Comparison of ENCODE assay signal across 24 mouse cellular contexts in genomic region chr12:54442408-54442807, GRCm38 (mm10).
"Had no signal": no experiment of that assay in that cellular context is flagged by ENCODE, and none has a peak within 500 bp of the region (broad histone marks: within the 10 kb centered on the region; RNA-seq: fewer than 3 reads in every experiment).

No protein-coding gene starts in this region.

- H3K4me1 ChIP-seq: hindbrain, embryonic 15.5 days had no signal

- ATAC-seq: hindbrain, postnatal 0 days had no signal

- H3K27ac ChIP-seq: gastrocnemius, adult 2 months; heart, adult 2 months; hindbrain, embryonic 10.5 days; hindbrain, embryonic 12.5 days; hindbrain, embryonic 15.5 days; hindbrain, postnatal 0 days; kidney, postnatal 0 days; layer of hippocampus, adult 2 months; left cerebral cortex, adult 2 months; liver, embryonic 14.5 days had no signal

- H3K27me3 ChIP-seq: hindbrain, embryonic 12.5 days; hindbrain, embryonic 15.5 days had no signal

- H3K36me3 ChIP-seq: hindbrain, embryonic 10.5 days; hindbrain, embryonic 12.5 days; hindbrain, embryonic 15.5 days; kidney, embryonic 15.5 days had no signal

- H3K4me3 ChIP-seq: gastrocnemius, adult 2 months; heart, adult 2 months; hindbrain, embryonic 10.5 days; hindbrain, embryonic 12.5 days; hindbrain, embryonic 15.5 days; kidney, embryonic 15.5 days; layer of hippocampus, adult 2 months; left cerebral cortex, adult 2 months had no signal

- H3K4me2 ChIP-seq: heart, embryonic 11.5 days; hindbrain, embryonic 12.5 days; hindbrain, embryonic 15.5 days; kidney, embryonic 15.5 days; liver, embryonic 11.5 days had no signal

- H3K9ac ChIP-seq: hindbrain, embryonic 12.5 days; hindbrain, embryonic 15.5 days; kidney, embryonic 15.5 days; liver, embryonic 14.5 days had no signal

- DNase-seq: gastrocnemius, adult 2 months; gastrocnemius, postnatal 10 days; gastrocnemius, postnatal 25 days; heart, adult 2 months; heart, postnatal 10 days; heart, postnatal 4 days; kidney, adult 11 months; kidney, adult 2 months; kidney, adult 9 months; kidney, postnatal 14 days; kidney, postnatal 36 days; liver; lung, adult 18-20 months had no signal

- H3K9me3 ChIP-seq: hindbrain, embryonic 10.5 days; hindbrain, embryonic 12.5 days; hindbrain, embryonic 15.5 days; kidney, embryonic 15.5 days had no signal
